Mouse (Mus musculus) heart, embryonic 10.5 days (tissue): ENCODE data around the gene Raver2. TPM values are rescaled to one million over a fixed set of nuclear protein-coding genes. Genes with fewer than 3 reads are reported as not detected.

Experiments
- DNase-seq: peaks from one replicate; pipeline ENCODE4 v3.0.0-alpha.2; 2017; ENCODE audit warnings: low spot score
- H3K27ac ChIP-seq: fragments of 300-500 bp; sonication (generic); 2 replicates; pipeline ENCODE4 v1.5.1; 2016; ENCODE audit warnings: mild to moderate bottlenecking
- H3K27me3 ChIP-seq: fragments of 300-500 bp; sonication (generic); 2 replicates; pipeline ENCODE4 v1.6.1; 2016; ENCODE audit warnings: mild to moderate bottlenecking; ENCODE audit not compliant: poor library complexity, insufficient read depth, severe bottlenecking
- H3K36me3 ChIP-seq: fragments of 300-500 bp; sonication (generic); 2 replicates; pipeline ENCODE4 v1.6.1; 2016; ENCODE audit warnings: mild to moderate bottlenecking, moderate library complexity
- H3K4me1 ChIP-seq: fragments of 300-500 bp; sonication (generic); 2 replicates; pipeline ENCODE4 v1.6.1; 2016; ENCODE audit warnings: mild to moderate bottlenecking
- H3K4me3 ChIP-seq: fragments of 300-500 bp; sonication (generic); 2 replicates; pipeline ENCODE4 v1.5.1; 2016; ENCODE audit warnings: mild to moderate bottlenecking, moderate library complexity
- H3K9me3 ChIP-seq: fragments of 300-500 bp; sonication (generic); 2 replicates; pipeline ENCODE4 v1.6.1; 2016; ENCODE audit warnings: mild to moderate bottlenecking, moderate library complexity
- WGBS: fragments of 180-500 bp; shearing (Covaris S2); methylation state at CpG from one replicate; pipeline ENCODE4 v1.1.7; 2016; 5-methylcytosine and 5-hydroxymethylcytosine counted together
- polyA plus RNA-seq: library from polyadenylated mRNA; unstranded; fragments of >200 nt; fragmentation: Nextera tagmentation; extraction: Ambion mirVana; gene quantifications from 2 replicates; pipeline ENCODE4 v1.2.1, GENCODE M21; 2016

Gene Raver2
- polyA plus RNA-seq, 1 experiment from 2014 or later: 4.5 TPM

DNA sequence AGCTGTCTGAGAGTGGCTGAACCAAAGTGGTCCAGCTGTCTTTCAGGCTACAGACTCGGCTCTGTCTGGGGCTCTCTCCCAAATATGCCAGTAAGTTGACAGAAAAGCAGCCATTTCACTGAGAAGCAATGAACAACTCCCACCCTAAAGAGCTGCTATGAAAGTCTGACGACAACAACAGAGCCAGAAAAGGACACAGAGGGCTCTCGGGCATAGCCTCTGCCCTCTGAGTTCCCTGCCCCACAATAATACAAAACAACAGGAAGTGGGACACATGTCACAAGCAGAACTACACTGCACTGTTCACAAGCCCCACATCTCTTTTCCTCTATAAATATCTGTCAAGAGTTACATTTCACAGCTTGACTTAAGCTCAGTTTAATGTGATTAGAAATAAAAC, 116.4 kb downstream of the Raver2 start:
- no peak for DNase-seq
- H3K4me1 ChIP-seq: peaks cover 15% of the 10 kb centered on the region; the same call in 1 of the 2 replicates
- H3K9me3 ChIP-seq: no peaks in the 10 kb centered on the region
- WGBS: 78% methylated on average over 3 of the region's 3 CpGs
- H3K36me3 ChIP-seq: peaks cover 29% of the 10 kb centered on the region
- no peak overlapping the region for H3K4me3 ChIP-seq
- H3K27ac ChIP-seq: no peak overlapping the region
- no peaks in the 10 kb centered on the region for H3K27me3 ChIP-seq

DNA sequence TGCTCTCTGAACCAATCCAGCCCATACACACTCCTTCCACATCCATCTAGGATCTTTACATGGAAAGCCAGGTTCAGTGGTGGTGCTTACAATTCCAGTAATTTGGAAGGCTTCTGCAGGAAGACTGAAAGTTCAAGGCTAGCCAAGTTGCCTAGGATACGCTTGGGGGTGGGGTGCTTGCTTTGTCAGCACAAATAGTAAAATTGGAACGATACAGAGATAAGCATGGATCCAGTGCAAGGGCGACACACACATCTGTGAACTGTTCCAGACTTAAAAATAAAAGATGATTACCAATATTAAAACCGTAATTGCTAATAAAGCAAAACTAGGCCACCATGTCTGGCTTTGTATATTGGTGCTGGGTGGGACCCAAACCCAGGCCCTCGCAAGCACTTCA, 117.8 kb downstream of the Raver2 start:
- no peak for DNase-seq
- H3K9me3 ChIP-seq: no peaks in the 10 kb centered on the region
- no peak overlapping the region for H3K4me3 ChIP-seq
- H3K36me3 ChIP-seq: peaks cover 31% of the 10 kb centered on the region
- WGBS: 89% methylated on average over 5 of the region's 5 CpGs
- H3K27ac ChIP-seq: no peak overlapping the region
- H3K4me1 ChIP-seq: peaks cover 4% of the 10 kb centered on the region; the same call in 1 of the 2 replicates
- no peaks in the 10 kb centered on the region for H3K27me3 ChIP-seq

DNA sequence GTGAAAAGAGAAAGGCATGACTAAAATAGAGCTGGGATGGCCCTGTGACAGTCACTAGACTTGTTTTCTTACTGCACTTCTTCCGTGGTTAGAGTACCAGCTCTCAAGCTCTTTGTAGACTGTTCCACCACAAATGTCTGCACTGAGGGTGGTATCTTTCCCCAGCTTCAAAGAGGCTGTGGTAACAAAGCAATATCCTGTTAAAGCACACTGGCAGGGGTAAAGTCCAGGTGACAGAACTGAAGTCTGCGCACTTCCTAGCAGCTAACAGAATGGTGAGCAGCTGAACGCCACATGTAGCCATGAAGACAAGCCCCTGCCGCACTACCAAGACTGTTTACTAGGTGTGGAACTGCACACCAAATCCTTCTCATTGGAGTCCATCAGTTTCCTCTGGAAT, 118.6 kb downstream of the Raver2 start:
- 89% methylated on average over 4 of the region's 4 CpGs for WGBS
- no peak overlapping the region for H3K27ac ChIP-seq
- DNase-seq: no peak
- H3K36me3 ChIP-seq: peaks cover 26% of the 10 kb centered on the region
- H3K4me3 ChIP-seq: no peak overlapping the region
- no peaks in the 10 kb centered on the region for H3K9me3 ChIP-seq
- no peaks in the 10 kb centered on the region for H3K27me3 ChIP-seq
- H3K4me1 ChIP-seq: peaks cover 9% of the 10 kb centered on the region

DNA sequence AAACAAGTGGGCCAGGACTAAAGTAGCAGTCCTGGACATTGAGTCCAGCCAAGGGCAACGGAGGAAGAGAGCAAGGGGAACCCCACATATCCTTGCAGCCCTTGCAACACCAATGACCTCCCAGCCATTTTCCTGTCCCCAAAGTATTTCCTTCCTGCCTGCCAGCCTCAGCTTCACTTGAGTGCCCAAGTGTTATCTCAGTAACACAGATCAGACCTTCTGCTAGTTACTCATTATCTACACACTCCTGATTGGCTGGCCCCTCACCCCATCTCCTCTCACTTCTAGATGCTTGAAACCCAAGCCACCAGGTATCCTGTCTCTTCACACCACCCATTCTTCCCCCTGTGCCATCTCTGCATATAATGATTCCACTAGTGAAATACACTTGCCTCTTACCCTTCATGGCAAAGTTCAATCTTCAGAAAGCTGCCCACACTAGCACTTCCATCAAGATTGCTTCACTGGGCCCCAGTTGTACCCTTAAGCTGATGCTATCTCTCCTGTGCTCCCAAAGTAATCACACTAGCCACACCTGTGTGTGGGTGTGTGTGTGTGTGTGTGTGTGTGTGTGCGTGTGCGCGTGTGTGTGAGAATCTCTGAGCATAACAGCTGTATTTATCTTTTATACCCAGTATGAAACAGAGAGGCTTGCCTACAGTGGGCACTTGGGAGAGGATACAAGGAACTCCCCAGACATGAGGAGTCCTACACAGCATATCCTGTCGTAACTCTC, 123.6 kb downstream of the Raver2 start:
- Histone ChIP-seq H3K27me3 (no peaks in the 10 kb centered on the region), H3K36me3 (peaks cover 16% of the 10 kb centered on the region; the same call in 1 of the 2 replicates), H3K4me3 (no peak overlapping the region), H3K4me1 (peaks cover 12% of the 10 kb centered on the region), H3K27ac (no peak overlapping the region), H3K9me3 (no peaks in the 10 kb centered on the region)
- 82% methylated on average over 5 of the region's 5 CpGs for WGBS
- DNase-seq: no peak

DNA sequence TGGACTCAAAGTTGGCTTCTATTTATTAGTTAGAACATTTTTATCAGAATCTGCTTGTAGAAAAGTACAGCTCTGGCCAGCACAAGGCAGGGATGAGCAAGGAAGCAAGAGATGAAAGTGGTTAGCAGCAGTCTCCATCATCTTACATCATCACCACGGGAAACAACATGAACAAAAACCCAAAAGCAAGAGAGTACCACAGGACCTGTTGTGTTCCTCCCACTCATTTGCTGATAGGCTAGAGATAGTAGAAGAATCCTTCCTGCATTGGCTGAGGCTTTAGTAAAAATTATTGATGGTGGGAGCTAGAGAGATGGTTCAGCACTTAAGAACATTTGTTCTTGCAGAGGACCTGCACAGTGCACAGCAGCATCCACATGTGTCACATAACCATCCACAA, 125.4 kb downstream of the Raver2 start:
- Histone ChIP-seq H3K27ac (no peak overlapping the region), H3K4me3 (no peak overlapping the region), H3K36me3 (peaks cover 5% of the 10 kb centered on the region; the same call in 1 of the 2 replicates), H3K9me3 (no peaks in the 10 kb centered on the region), H3K27me3 (no peaks in the 10 kb centered on the region), H3K4me1 (peaks cover 27% of the 10 kb centered on the region)
- WGBS: 71% methylated on average over 1 of the region's 1 CpGs
- DNase-seq: no peak

DNA sequence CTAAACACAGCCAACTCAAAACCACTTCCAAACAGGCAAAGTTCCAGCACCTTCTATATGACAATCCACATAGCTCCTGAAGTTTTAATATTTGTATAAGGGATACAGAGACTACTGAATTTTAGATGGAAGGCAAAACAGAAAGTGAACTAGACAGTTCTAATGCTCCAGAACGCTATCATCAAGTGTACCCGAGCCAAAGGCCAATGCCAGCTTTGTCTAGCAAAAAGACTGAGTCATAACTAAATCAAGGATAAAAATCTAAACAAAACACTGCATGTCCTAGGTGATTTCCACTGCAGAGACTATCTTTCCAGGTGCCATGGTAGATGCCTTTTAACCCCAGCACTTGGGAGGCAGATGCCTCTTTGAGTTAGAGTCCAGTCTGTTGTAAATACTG, 127.6 kb downstream of the Raver2 start:
- no peaks in the 10 kb centered on the region for H3K9me3 ChIP-seq
- H3K4me3 ChIP-seq: no peak overlapping the region
- H3K36me3 ChIP-seq: 0 out of 2 replicates have a peak, but pooled peaks cover under 1% of the 10 kb centered on the region
- DNase-seq: no peak
- H3K4me1 ChIP-seq: peaks cover 27% of the 10 kb centered on the region
- no peaks in the 10 kb centered on the region for H3K27me3 ChIP-seq
- H3K27ac ChIP-seq: no peak overlapping the region
- WGBS: 77% methylated on average over 2 of the region's 2 CpGs

DNA sequence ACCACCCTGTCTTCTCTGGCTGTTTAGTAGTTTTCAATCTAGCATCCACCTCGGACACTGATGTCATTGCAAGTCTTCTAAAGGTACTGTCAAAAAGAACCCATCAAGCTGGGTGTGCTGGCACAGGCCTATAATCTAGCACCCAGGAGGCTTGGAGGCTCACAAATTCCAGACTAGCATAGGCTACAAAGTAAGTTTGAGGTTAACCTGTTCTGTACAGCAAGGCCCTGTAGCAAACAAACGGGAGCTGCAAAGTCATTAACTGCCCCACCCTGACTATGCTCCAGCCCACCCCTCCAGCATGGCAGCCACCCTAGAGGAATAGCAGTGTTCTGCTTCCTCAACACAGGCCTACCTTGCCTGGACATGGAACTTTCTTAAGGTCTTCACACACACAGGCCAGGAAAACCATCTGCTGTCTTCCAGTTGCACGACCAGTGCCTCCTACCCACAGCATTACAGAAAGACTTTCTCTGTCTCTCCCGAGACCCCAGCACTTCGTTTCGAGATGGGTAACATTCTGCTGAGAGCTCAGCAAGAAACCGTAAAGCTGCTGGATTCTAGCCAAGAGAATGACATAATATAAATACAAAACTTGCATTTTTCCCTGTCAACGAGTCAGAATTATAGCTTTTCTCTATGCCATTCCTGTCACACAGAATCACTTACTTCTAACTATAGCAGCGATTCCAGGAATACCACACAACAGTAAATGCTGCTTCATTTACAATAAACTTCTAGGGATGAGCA, 128.8 kb downstream of the Raver2 start:
- Histone ChIP-seq H3K9me3 (no peaks in the 10 kb centered on the region), H3K27ac (no peak overlapping the region), H3K36me3 (no peaks in the 10 kb centered on the region), H3K4me3 (no peak overlapping the region), H3K27me3 (no peaks in the 10 kb centered on the region), H3K4me1 (peaks cover 25% of the 10 kb centered on the region)
- DNase-seq: no peak
- whole genome bisulfite sequencing: 77% methylated on average over 9 of the region's 9 CpGs

DNA sequence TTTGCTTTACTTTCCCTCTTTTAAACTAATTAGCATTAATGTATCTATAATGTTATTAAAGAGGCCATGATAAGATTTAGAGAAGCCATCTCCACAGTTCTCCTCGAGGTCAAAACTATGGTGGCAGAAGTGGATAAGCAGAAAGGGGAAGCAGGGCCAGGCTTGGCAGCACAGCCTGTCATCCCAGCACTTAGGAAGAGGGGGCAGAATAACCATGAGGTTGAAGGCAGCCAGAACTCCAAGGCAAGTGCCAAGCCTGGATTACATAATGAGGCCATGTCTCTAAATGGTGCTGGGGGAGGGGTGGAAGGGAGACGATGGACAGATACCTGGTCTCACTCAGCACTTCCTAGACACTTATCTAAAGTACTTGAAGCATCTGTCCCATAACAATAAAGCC, 129.6 kb downstream of the Raver2 start:
- Histone ChIP-seq H3K4me1 (peaks cover 28% of the 10 kb centered on the region), H3K9me3 (no peaks in the 10 kb centered on the region), H3K4me3 (no peak overlapping the region), H3K27me3 (no peaks in the 10 kb centered on the region), H3K36me3 (no peaks in the 10 kb centered on the region), H3K27ac (no peak overlapping the region)
- 22% methylated on average over 2 of the region's 2 CpGs for WGBS
- no peak for DNase-seq

DNA sequence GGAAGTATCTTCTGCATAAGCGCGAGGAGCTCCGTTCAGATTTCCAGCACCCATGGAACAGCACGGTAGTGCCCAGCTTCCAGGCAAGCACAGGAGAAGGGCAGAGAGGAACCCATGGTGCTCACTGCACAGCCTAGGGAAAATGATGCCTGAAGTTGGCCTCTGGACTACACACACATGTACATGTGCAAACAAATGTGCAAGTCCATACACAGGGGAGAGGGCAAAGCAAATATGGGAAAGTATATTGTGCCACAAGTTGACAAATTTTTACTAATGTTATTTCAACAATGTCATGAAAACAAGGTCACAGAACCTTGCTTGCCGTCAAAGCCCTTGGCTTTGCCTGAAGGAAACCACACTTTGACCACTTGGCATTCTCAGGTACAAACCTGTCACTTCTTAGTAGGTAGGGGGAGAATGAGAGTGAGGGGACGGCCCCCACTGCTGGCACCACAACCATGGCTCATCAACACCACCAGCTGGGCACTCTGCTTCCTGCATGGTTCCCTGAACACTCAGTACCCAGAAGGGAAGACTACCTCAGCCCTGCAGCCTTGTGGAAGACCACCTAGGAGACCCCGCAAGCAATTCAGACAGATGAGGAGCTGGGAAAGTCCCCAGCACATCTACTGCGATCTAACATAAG, 130.8 kb downstream of the Raver2 start:
- peaks cover 30% of the 10 kb centered on the region for H3K4me1 ChIP-seq
- DNase-seq: no peak
- no peaks in the 10 kb centered on the region for H3K27me3 ChIP-seq
- no peak overlapping the region for H3K27ac ChIP-seq
- no peaks in the 10 kb centered on the region for H3K9me3 ChIP-seq
- WGBS: 90% methylated on average over 8 of the region's 8 CpGs
- H3K36me3 ChIP-seq: no peaks in the 10 kb centered on the region
- H3K4me3 ChIP-seq: no peak overlapping the region

Other genes starting within 250 kb of the Raver2 start
- gene Gm10577, start 48.3 kb upstream of the Raver2 start, polyA plus RNA-seq: not detected in 2 replicates
- gene Jak1, start 196.3 kb downstream of the Raver2 start, polyA plus RNA-seq: 55.9 and 61.4 TPM in 2 replicates